Mouse (Mus musculus) embryo, embryonic 11 days (tissue): Measurements from ENCODE around the gene Vamp2.

Experiments used
- DNase-seq: peaks from one replicate; pipeline ENCODE4 v3.0.0-alpha.2; 2015

The Vamp2 gene

GRCm38 (mm10) chr11:69119446-69120155 is 31.3 kb downstream of the Vamp2 start:
- peak; percentile 4 for DNase-seq

- peak; percentile 83 for DNase-seq
These were observed 32.1 kb downstream of the Vamp2 start, which contains the start of gene Hes7 for GRCm38 (mm10) chr11:69120221-69121000. TSS of gene Hes7 (plus strand) at chr11:69120404.

GRCm38 (mm10) chr11:69121001-69121740 is 32.9 kb downstream of the Vamp2 start:
- peak; percentile 53 for DNase-seq

GRCm38 (mm10) chr11:69121741-69122335 is 33.5 kb downstream of the Vamp2 start:
- peak; percentile 75 for DNase-seq

GRCm38 (mm10) chr11:69122336-69122951 is 34.2 kb downstream of the Vamp2 start, which contains the start of gene 9130213A22Rik:
TSS of gene 9130213A22Rik (minus strand) at chr11:69122589.
- DNase-seq, result peak; percentile 94

GRCm38 (mm10) chr11:69123056-69123692 is 34.9 kb downstream of the Vamp2 start:
- peak; percentile 91 for DNase-seq

- peak; percentile 92 for DNase-seq
These were observed 35.6 kb downstream of the Vamp2 start for GRCm38 (mm10) chr11:69123693-69124497.

GRCm38 (mm10) chr11:69124498-69124847 is 36.2 kb downstream of the Vamp2 start:
- peak; percentile 88 for DNase-seq

- peak; percentile 90 for DNase-seq
These were observed 37.0 kb downstream of the Vamp2 start for GRCm38 (mm10) chr11:69125041-69125851.

GRCm38 (mm10) chr11:69125852-69125918 is 37.4 kb downstream of the Vamp2 start, which contains the start of gene Aloxe3:
TSS of gene Aloxe3 (plus strand) at chr11:69125896.
- DNase-seq, result no peak

GRCm38 (mm10) chr11:69125919-69126705 is 37.8 kb downstream of the Vamp2 start:
- DNase-seq, result peak; percentile 35

- DNase-seq, result no peak
These were observed 38.4 kb downstream of the Vamp2 start for GRCm38 (mm10) chr11:69126706-69127095.

GRCm38 (mm10) chr11:69128426-69129122 is 40.3 kb downstream of the Vamp2 start:
- no peak for DNase-seq

- no peak for DNase-seq
These were observed 45.3 kb downstream of the Vamp2 start for GRCm38 (mm10) chr11:69133566-69133922.

GRCm38 (mm10) chr11:69133923-69134621 is 45.8 kb downstream of the Vamp2 start:
- peak; percentile 71 for DNase-seq

GRCm38 (mm10) chr11:69134622-69134968 is 46.3 kb downstream of the Vamp2 start:
- no peak for DNase-seq

- no peak for DNase-seq
These were observed 47.1 kb downstream of the Vamp2 start for GRCm38 (mm10) chr11:69135361-69135760.
